Mouse (Mus musculus): Measurements from ENCODE around the gene Cd2.

Gene Cd2

GRCm38 (mm10) chr3:101287911-101288311, at the start of gene Cd2:
Cd2 (minus strand) TSS chr3:101287939.
- peak; percentile 86 for DNase-seq (ENCODE audit: low read depth, low spot score)

DNA sequence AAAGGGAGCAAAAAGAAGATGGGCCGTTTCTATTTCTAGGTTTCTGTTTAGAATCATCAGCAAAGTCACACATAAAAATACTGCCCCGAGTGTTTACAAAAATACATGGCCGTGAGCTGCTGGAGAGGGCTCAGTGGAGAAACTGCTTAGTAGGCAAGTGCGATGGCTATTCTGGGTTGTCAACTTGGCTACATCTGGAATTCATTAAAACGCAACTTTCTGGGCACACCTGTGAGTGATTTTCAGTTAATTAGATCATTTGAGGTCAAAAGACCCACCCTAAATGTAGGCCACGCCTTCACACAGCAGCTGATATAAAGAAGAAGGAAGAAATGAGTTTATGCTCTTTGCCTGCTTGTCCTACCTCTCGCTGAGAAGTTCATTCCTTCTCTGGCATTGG, 40.9 kb upstream of the Cd2 start:
- no peak for DNase-seq (ENCODE audit: low read depth, low spot score)

GRCm38 (mm10) chr3:101327248-101327647, 39.5 kb upstream of the Cd2 start:
- no peak for DNase-seq (ENCODE audit: low read depth, low spot score)

DNA sequence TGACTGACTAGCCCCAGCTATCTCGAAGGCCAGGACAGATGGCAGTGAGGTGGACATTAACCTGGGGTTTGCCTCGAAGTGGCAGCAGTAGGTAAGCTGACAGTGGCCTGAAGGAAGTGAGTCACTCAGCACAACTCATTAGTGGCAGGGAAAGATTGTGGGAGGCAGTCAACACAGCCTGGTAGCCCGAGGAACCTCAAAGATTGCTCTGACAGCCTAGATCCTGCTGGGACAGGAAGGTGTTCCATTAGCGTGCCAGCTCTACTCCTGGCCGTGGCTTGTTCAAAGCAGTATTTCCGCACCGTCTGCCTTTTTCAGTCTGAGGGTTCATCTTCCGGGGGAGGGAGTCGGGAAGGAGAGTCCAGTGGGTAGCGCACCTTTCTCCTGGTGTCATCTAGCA, 34.7 kb upstream of the Cd2 start:
- no peak for DNase-seq (ENCODE audit: low read depth, low spot score)

DNA sequence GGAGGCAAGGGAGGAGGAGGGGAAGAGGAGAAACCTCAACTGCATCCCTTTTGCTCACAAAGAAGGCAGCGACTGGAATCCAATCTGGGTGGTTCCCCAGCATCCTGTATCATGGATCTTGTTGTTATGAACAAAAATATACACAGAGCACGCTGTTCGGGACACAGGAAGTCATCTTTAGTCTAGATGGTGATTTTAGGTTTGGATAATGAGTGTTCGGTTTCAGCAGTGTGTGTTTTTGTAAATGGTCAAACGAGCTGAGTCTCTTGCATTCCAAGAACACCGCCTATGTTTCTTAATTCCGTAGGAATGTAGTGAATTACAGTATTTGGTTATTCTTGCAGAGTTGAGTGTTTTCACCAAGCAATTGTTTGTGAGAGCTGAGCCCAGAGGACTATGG, 33.1 kb upstream of the Cd2 start:
- DNase-seq (ENCODE audit: low read depth, low spot score): no peak

DNA sequence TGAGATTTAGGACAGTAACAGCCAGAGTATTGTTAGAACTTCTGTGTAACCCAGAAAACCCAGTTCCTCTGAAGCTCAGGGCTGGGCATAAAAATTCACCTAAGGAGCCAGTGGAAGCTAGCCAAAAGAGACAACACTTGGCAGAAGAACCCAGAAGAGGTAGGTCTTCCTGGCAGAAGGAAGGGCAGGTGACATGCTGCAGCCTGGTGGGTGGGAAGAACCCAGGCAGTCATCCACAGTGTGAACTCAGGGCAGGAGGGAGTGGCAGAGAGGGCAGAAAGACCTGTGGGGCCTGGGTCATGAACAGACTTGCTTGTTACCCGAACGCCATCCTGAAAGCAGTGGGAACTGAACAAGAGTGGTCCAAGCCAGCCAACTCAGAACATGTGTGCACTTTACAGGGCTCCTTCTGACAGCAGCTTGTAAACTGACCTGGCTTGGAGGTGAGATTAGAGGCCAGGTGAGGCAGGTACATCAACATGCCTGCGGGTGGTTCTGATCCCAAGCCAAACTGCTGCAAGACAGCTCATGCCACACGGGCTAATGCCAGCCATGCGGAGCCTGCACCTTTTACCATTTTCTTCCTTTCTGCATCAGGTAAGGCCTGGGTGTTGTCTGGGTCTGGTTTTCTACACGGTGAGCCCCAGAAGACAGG, 30.9 kb upstream of the Cd2 start:
- no peak for DNase-seq (ENCODE audit: low read depth, low spot score)

DNA sequence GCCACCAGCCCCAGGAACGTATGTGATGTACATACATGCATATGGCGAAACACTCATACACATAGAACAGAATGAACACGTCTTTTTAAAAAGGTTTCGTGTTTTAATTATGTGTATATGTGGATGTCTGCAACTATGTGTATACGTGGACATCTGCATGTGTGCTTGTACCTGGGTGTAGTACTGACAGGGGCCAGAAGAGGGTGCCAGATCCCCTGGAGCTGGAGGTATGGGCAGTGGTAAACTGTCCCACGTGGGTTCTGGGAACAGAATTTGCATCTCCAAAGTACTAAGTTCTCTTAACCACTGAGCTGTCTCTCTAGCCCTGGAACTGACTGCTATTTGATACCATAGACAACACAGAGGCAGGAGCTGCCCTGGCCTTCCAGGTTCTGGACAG, 30.4 kb upstream of the Cd2 start:
- peak; percentile 61 for DNase-seq (ENCODE audit: low read depth, low spot score)

GRCm38 (mm10) chr3:101314954-101315353, 27.2 kb upstream of the Cd2 start:
- no peak for DNase-seq (ENCODE audit: low read depth, low spot score)

DNA sequence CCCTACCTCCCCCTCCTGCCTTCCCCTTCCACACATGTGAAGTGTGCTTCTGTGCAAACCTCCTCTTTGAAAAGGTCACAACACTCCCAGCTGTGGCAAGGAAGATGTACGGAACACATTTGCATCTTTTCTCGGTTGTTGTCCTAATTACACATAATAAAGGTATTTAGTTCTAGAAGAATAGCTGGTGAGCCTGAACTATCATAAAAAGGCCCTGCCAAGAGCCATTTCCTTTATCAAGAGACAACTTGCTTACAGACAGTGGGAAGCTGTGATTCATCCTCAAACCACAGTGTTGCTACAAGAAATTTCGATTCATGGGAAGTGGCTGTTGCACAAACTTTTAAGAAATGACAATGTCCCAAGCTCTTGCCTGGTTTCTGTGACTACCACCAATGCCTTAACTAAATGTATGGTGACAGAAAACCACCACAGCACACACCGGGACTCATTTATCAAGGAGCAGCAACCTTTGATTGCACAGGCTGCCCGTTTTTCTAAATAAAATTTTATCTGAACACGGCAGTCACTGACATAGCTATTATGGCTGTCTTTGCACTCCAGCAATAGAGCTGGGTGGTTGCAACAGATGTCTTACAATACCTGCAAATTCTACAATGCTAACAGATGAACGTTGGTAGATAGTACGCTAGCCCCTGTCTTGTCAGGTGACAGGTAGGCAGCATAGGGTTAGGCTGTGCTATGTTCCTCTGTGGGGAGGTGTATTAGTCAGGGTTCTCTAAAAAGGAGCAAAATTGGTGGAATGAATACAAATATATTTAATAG, 25.7 kb upstream of the Cd2 start:
- no peak for DNase-seq (ENCODE audit: low read depth, low spot score)

GRCm38 (mm10) chr3:101310977-101311376, 23.2 kb upstream of the Cd2 start:
- no peak for DNase-seq (ENCODE audit: low read depth, low spot score)

DNA sequence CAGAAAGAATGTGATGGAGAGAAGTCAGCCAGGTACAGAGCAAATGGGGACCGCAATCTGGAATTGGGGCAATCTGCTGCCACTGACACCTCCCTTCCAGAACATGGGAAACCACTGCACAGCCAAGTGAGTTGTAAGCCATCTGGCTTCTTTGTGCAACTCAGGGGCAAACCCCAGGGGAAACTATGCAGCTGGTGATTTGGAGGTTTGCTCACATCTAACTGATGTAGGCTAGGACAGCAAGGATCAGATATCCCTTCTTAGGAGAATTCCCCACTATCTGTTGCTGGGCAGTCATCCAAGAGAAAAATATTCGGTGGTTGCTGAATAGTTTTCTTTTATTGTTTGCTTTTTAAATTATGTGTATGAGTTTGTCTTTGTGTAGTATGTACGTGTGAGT, 21.9 kb upstream of the Cd2 start:
- no peak for DNase-seq (ENCODE audit: low read depth, low spot score)

GRCm38 (mm10) chr3:101306090-101306489, 18.4 kb upstream of the Cd2 start:
- DNase-seq (ENCODE audit: low read depth, low spot score): no peak

- no peak for DNase-seq (ENCODE audit: low read depth, low spot score)
These were observed 17.3 kb upstream of the Cd2 start for GRCm38 (mm10) chr3:101305046-101305445.

DNA sequence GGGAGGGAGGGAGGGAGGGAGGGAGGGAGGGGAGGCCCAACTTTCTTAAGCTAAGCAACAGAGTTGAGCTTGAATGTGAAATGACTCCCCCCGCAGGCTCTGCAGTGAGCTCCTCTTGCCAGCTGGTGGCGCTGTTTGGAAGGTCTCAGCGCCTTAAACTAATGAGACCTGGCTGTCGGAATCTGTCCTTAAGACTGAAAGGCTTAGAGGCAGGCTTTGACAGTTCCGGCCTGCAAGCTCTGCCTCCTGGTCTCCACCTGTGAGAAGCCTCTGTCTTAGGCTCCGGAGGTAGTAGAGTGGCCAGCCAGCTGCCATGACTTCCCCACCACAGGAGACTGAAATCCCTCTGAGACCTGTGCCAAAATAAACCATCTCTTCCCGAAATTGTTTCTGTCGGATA, 16.4 kb upstream of the Cd2 start:
- peak; percentile 86 for DNase-seq (ENCODE audit: low read depth, low spot score)

- peak; percentile 83 for DNase-seq (ENCODE audit: low read depth, low spot score)
These were observed 12.7 kb upstream of the Cd2 start for GRCm38 (mm10) chr3:101300271-101301071.

DNA sequence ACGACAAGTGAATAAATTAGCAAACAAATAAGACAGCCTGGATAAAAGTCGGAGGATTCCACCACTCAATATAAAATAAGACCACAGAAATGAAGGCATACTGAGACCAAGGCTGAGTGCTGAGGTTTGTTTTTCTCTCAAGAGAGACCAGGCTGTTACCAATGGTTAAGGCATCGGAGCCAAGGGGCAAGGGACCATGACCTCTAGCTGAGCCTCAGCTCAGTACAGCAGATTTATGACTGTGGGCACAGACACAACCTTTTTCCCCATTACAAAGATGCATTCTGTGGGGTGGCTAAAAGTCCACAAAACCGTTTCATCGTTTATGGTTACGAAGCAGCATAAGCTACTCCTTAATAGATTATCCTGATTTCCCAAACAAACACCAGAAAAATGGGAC, 11.9 kb upstream of the Cd2 start:
- DNase-seq (ENCODE audit: low read depth, low spot score): peak; percentile 37

- peak; percentile 85 for DNase-seq (ENCODE audit: low read depth, low spot score)
These were observed 9.5 kb upstream of the Cd2 start for GRCm38 (mm10) chr3:101297221-101297620.

- peak; percentile 72 for DNase-seq (ENCODE audit: low read depth, low spot score)
These were observed 8.4 kb upstream of the Cd2 start for GRCm38 (mm10) chr3:101295931-101296820.

DNA sequence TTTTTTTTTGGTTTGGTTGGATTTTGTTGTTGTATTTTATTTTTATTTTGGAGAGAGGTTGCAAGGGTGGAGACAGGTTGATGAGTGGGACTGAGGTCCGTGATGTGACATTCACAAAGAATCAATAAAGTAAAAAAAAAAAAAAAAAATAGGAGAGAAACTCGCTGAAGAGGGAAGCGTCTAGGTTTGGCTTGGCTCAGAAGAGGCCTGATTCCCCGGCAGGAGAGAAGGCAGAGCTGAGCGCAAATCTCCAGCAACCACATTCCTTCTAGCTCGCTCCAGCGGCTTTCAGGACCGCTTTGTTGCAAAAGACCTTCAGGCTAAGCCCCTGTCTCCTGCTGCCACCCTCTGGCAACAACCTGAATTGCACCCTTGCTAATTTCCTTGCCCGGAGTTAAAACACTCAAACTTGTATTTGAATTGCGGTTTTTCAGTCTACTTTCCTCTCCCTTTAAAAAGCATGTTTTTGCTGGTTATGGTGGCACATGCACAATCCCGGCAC, 7.7 kb upstream of the Cd2 start:
- peak; percentile 94 for DNase-seq (ENCODE audit: low read depth, low spot score)

GRCm38 (mm10) chr3:101294487-101295365, 7.0 kb upstream of the Cd2 start:
- DNase-seq (ENCODE audit: low read depth, low spot score): peak; percentile 76
